In genomic region chr9:33901313-33902076, GRCm38 (mm10) we compare ENCODE assay signal across 9 mouse cellular contexts.
DNase-seq lines count a peak whose midpoint lies in the region; ATAC-seq lines count a peak whose summit lies in the region.
"Had no signal": no experiment of that assay in that cellular context is flagged by ENCODE, and none has a peak within 500 bp of the region (broad histone marks: within the 10 kb centered on the region; RNA-seq: fewer than 3 reads in every experiment).

No protein-coding gene starts in this region.

- no peaks in the 10 kb centered on the region for H3K9me3 ChIP-seq in kidney, embryonic 14.5 days (ENCODE audit: control insufficient read depth, low read length)
- no peaks in the 10 kb centered on the region for H3K9me3 ChIP-seq in embryonic facial prominence, embryonic 12.5 days
- H3K9me3 ChIP-seq in hindbrain, embryonic 15.5 days = no peaks in the 10 kb centered on the region
- H3K9me3 ChIP-seq in midbrain, embryonic 16.5 days (replicated peaks; ENCODE audit: control insufficient read depth, low read length, poor library complexity, severe bottlenecking) = no peaks in the 10 kb centered on the region

- no peak overlapping the region for H3K27ac ChIP-seq in kidney, embryonic 14.5 days (ENCODE audit: low read depth, low read length)
- H3K27ac ChIP-seq in embryonic facial prominence, embryonic 12.5 days = 0 out of 2 replicates have a peak overlapping the region, but pooled peaks have one; percentile 23
- H3K27ac ChIP-seq in hindbrain, embryonic 15.5 days (replicated peaks) = no peak overlapping the region
- no peak overlapping the region for H3K27ac ChIP-seq in midbrain, embryonic 16.5 days (ENCODE audit: low read length)

- no peaks in the 10 kb centered on the region for H3K27me3 ChIP-seq in kidney, embryonic 14.5 days (ENCODE audit: control insufficient read depth, insufficient read depth, low read length)
- no peaks in the 10 kb centered on the region for H3K27me3 ChIP-seq in embryonic facial prominence, embryonic 12.5 days
- no peaks in the 10 kb centered on the region for H3K27me3 ChIP-seq in hindbrain, embryonic 15.5 days
- no peaks in the 10 kb centered on the region for H3K27me3 ChIP-seq in midbrain, embryonic 16.5 days (ENCODE audit: control insufficient read depth, insufficient read depth, low read depth, low read length)
- H3K27me3 ChIP-seq: Patski had no signal

- no peak overlapping the region for H3K4me2 ChIP-seq in kidney, embryonic 14.5 days (replicated peaks; ENCODE audit: low read depth, low read length)
- H3K4me2 ChIP-seq in embryonic facial prominence, embryonic 12.5 days (replicated peaks) = no peak overlapping the region
- H3K4me2 ChIP-seq in hindbrain, embryonic 15.5 days = peak overlapping the region; percentile 5; the same call in 1 of the 2 replicates
- no peak overlapping the region for H3K4me2 ChIP-seq in midbrain, embryonic 16.5 days (ENCODE audit: low read length)

- no peak overlapping the region for H3K4me3 ChIP-seq in kidney, embryonic 14.5 days (ENCODE audit: low read length)
- H3K4me3 ChIP-seq in embryonic facial prominence, embryonic 12.5 days = no peak overlapping the region
- H3K4me3 ChIP-seq in hindbrain, embryonic 15.5 days = no peak overlapping the region
- H3K4me3 ChIP-seq in midbrain, embryonic 16.5 days (ENCODE audit: low read depth, low read length) = no peak overlapping the region

- DNase-seq in kidney, adult 18-20 months = no peak
- no peak for DNase-seq in urinary bladder, postnatal 4 days (ENCODE audit: low spot score in 2 of 2)
- no peak for DNase-seq in thymus, postnatal 25 days
- no peak for DNase-seq in frontal cortex, postnatal 25 days (ENCODE audit: low spot score in 2 of 2)

- ATAC-seq in kidney, embryonic 14.5 days (ENCODE audit: low FRiP score, low TSS enrichment) = peak; percentile 78; the same call in 1 of the 2 replicates
- ATAC-seq in embryonic facial prominence, embryonic 12.5 days (ENCODE audit: insufficient number of reproducible peaks, insufficient read depth, low FRiP score, low TSS enrichment) = no peak
- peak; percentile 72 for ATAC-seq in hindbrain, embryonic 15.5 days (ENCODE audit: low FRiP score, low read depth)
- ATAC-seq in midbrain, embryonic 16.5 days = 0 out of 2 replicates have a peak, but pooled peaks have one; percentile 36
- ATAC-seq: Patski had no signal

- no peaks in the 10 kb centered on the region for H3K36me3 ChIP-seq in kidney, embryonic 14.5 days (ENCODE audit: control insufficient read depth, insufficient read depth, low read length)
- no peaks in the 10 kb centered on the region for H3K36me3 ChIP-seq in embryonic facial prominence, embryonic 12.5 days
- H3K36me3 ChIP-seq in hindbrain, embryonic 15.5 days = no peaks in the 10 kb centered on the region
- H3K36me3 ChIP-seq in midbrain, embryonic 16.5 days (ENCODE audit: control insufficient read depth, insufficient read depth, low read length) = no peaks in the 10 kb centered on the region

- H3K9ac ChIP-seq in kidney, embryonic 14.5 days (ENCODE audit: low read depth, low read length) = no peak overlapping the region
- no peak overlapping the region for H3K9ac ChIP-seq in embryonic facial prominence, embryonic 12.5 days
- no peak overlapping the region for H3K9ac ChIP-seq in hindbrain, embryonic 15.5 days
- H3K9ac ChIP-seq in midbrain, embryonic 16.5 days (ENCODE audit: low read depth, low read length) = no peak overlapping the region

- WGBS in kidney, embryonic 14.5 days = 41% methylated on average over 10 of the region's 10 CpGs
- 42% methylated on average over 10 of the region's 10 CpGs for WGBS in embryonic facial prominence, embryonic 12.5 days
- 19% methylated on average over 10 of the region's 10 CpGs for WGBS in hindbrain, embryonic 15.5 days
- WGBS in midbrain, embryonic 16.5 days = 16% methylated on average over 10 of the region's 10 CpGs

- no peaks in the 10 kb centered on the region for H3K4me1 ChIP-seq in kidney, embryonic 14.5 days (ENCODE audit: control insufficient read depth, insufficient read depth, low read length)
- H3K4me1 ChIP-seq in embryonic facial prominence, embryonic 12.5 days = peaks cover 11% of the 10 kb centered on the region; the same call in 1 of the 2 replicates
- peaks cover 23% of the 10 kb centered on the region for H3K4me1 ChIP-seq in hindbrain, embryonic 15.5 days (replicated peaks)
- H3K4me1 ChIP-seq in midbrain, embryonic 16.5 days (ENCODE audit: control insufficient read depth, insufficient read depth, low read length) = peaks cover 7% of the 10 kb centered on the region
